8 mouse cellular contexts compared by ENCODE assay signal in the genomic region with DNA sequence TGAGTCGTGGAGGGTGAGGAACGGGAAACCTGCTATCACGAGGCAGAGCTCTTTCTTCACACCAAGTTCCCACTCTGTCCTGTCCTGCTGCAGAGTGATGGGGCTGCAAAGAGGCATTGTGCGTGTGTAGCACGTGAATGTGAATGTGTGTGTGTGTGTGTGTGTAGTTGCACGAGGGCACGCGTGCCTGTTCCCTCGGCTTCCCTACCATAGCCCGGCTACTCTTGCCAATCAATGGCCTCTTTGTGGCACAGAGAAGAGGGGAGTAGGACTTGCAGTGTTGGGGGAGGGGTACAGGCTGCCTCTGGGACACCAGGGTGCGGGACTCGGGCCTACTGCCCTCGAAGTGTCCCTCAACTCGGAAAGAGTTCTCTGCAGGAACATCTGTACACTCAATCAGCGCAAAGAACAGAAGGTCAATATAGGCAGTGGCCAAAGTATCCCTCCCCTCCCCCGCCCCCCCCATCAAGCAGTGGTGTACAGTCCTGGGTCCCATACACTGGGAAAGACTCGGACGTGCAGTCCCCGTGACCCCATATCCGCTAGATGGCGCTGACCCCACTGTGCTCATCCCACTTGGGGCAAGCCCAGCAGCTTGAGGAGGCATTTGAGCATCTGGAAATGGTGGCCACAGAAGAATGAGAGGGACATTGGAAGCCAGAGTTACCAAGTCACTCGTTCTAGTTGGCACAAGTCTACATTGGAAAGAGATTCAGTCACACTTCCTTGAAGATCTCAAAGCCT. TPM values are rescaled to one million over a fixed set of nuclear protein-coding genes. Genes with fewer than 3 reads are reported as not detected.
DNase-seq lines count a peak whose midpoint lies in the region; ATAC-seq and TF ChIP-seq lines count a peak whose summit lies in the region.

No protein-coding gene starts in this region.

- peaks cover 4% of the 10 kb centered on the region for H3K4me1 ChIP-seq in bone marrow macrophage, adult 2 months (ENCODE audit: control insufficient read depth, insufficient read depth, low read length)
- H3K4me1 ChIP-seq in forebrain, postnatal 0 days (ENCODE audit: insufficient read depth) = 0 out of 2 replicates have a peak, but pooled peaks cover 11% of the 10 kb centered on the region
- H3K4me1 ChIP-seq in liver, postnatal 0 days (ENCODE audit: insufficient read depth) = no peaks in the 10 kb centered on the region

- no peak overlapping the region for H3K27ac ChIP-seq in bone marrow macrophage, adult 2 months (ENCODE audit: insufficient read depth, low read depth, low read length)
- H3K27ac ChIP-seq in forebrain, postnatal 0 days (ENCODE audit: low read depth, low read length) = no peak overlapping the region
- H3K27ac ChIP-seq in liver, postnatal 0 days (ENCODE audit: low read depth) = no peak overlapping the region

- no peak overlapping the region for H3K4me2 ChIP-seq in forebrain, postnatal 0 days (ENCODE audit: low read depth)
- no peak overlapping the region for H3K4me2 ChIP-seq in liver, postnatal 0 days (ENCODE audit: low read depth, low read length)

- TF ChIP-seq EP300 in liver, postnatal 0 days (IDR thresholded peaks at IDR 0.05; ENCODE audit: low read depth) = no peak

- no peaks in the 10 kb centered on the region for H3K9me3 ChIP-seq in forebrain, postnatal 0 days (ENCODE audit: low read length)
- H3K9me3 ChIP-seq in liver, postnatal 0 days (ENCODE audit: low read length) = no peaks in the 10 kb centered on the region

- H3K36me3 ChIP-seq in forebrain, postnatal 0 days (ENCODE audit: insufficient read depth) = no peaks in the 10 kb centered on the region
- no peaks in the 10 kb centered on the region for H3K36me3 ChIP-seq in liver, postnatal 0 days (replicated peaks; ENCODE audit: insufficient read depth, low read length)

- no peak for TF ChIP-seq POLR2A in bone marrow macrophage, adult 2 months (IDR thresholded peaks at IDR 0.05; ENCODE audit: borderline replicate concordance, low read depth, low read length)

- H3K4me3 ChIP-seq in bone marrow macrophage, adult 2 months (ENCODE audit: insufficient read depth, low read length) = no peak overlapping the region
- no peak overlapping the region for H3K4me3 ChIP-seq in forebrain, postnatal 0 days (ENCODE audit: low read depth, low read length)
- no peak overlapping the region for H3K4me3 ChIP-seq in liver, postnatal 0 days (ENCODE audit: low read depth, low read length)

- DNase-seq in right cerebral cortex, adult 18-20 months = peak; percentile 51
- DNase-seq in right cerebral cortex, adult 2 months (ENCODE audit: low spot score in 2 of 2) = no peak
- DNase-seq in forebrain, postnatal 0 days = no peak
- DNase-seq in induced T-regulatory cell, adult 2 months (ENCODE audit: low read depth) = peak; percentile 58
- peak; percentile 72 for DNase-seq in liver, postnatal 0 days
- DNase-seq in retina, embryonic 14.5 days (ENCODE audit: low spot score) = peak; percentile 81
- no peak for DNase-seq in frontal cortex, postnatal 25 days (ENCODE audit: low spot score in 2 of 2)

- peak; percentile 56; the same call in 1 of the 2 replicates for ATAC-seq in forebrain, postnatal 0 days
- ATAC-seq in liver, postnatal 0 days = peak; percentile 31; the same call in 1 of the 2 replicates

- WGBS in forebrain, postnatal 0 days = 12% methylated on average over 22 of the region's 22 CpGs
- 16% methylated on average over 22 of the region's 22 CpGs for WGBS in liver, postnatal 0 days (ENCODE audit: insufficient replicate concordance)

- TF ChIP-seq CTCF in bone marrow macrophage, adult 2 months (IDR thresholded peaks at IDR 0.05; ENCODE audit: low read depth, low read length) = peak; percentile 48
- TF ChIP-seq CTCF in forebrain, postnatal 0 days (IDR thresholded peaks at IDR 0.05; ENCODE audit: low read depth) = peak; percentile 55
- TF ChIP-seq CTCF in liver, postnatal 0 days (IDR thresholded peaks at IDR 0.05; ENCODE audit: low read depth) = peak; percentile 73

- no peak overlapping the region for H3K9ac ChIP-seq in forebrain, postnatal 0 days
- no peak overlapping the region for H3K9ac ChIP-seq in liver, postnatal 0 days (replicated peaks)

- no peaks in the 10 kb centered on the region for H3K27me3 ChIP-seq in forebrain, postnatal 0 days (ENCODE audit: insufficient read depth, low read length)
- H3K27me3 ChIP-seq in liver, postnatal 0 days (ENCODE audit: insufficient read depth, low read length) = no peaks in the 10 kb centered on the region

RNA-seq across cellular contexts. Expression of gene Nectin1, which starts 13.3 kb away (rescaled TPM):
- polyA plus RNA-seq in bone marrow macrophage, adult 2 months (2012; ENCODE audit: insufficient read depth, insufficient read length, missing spikeins) = 12.6 and 12.9 TPM in 2 replicates
- 29.5 and 43.7 TPM in 2 replicates for total RNA-seq in forebrain, postnatal 0 days (2014; rRNA removed)
- polyA plus RNA-seq in forebrain, postnatal 0 days (2015; fragmentation: Nextera tagmentation; extraction: Ambion mirVana) = 7.2 and 11.8 TPM in 2 replicates
- polyA plus RNA-seq in liver, postnatal 0 days (2015; fragmentation: Nextera tagmentation; extraction: Ambion mirVana) = 4.0 and 4.1 TPM in 2 replicates

Comparison
In these comparisons a context has a peak if more than half of its experiments do, and no peak if none do; other contexts are left out.
1. DNase-seq: peak in right cerebral cortex, adult 18-20 months (single experiment), induced T-regulatory cell, adult 2 months (single experiment), liver, postnatal 0 days (single experiment) and retina, embryonic 14.5 days (single experiment); none in right cerebral cortex, adult 2 months (0 of 2), forebrain, postnatal 0 days (single experiment) and frontal cortex, postnatal 25 days (0 of 2).
2. Peak in every context shown above with its lines, with median percentiles within 50 percentile points of each other: CTCF ChIP-seq.